Mouse (Mus musculus) heart, adult 2 months (tissue): Measurements from ENCODE around the gene Mdfic.

ENCODE experiments used
- CTCF ChIP-seq: fragments of 200-600 bp; IDR thresholded peaks from 2 replicates; pipeline ENCODE4 v1.8.1; 2022; ENCODE audit warnings: antibody characterized with exemption, mild to moderate bottlenecking, moderate library complexity
- EP300 ChIP-seq: fragments of 200-500 bp; IDR thresholded peaks from 2 replicates; pipeline ENCODE4 v1.6.1; 2011; ENCODE audit warnings: low read depth, low read length, control low read depth; ENCODE audit not compliant: insufficient read depth
- POLR2A ChIP-seq: fragments of 200-500 bp; IDR thresholded peaks from 2 replicates; pipeline ENCODE4 v1.6.1; 2011; ENCODE audit warnings: mild to moderate bottlenecking, low read depth, low read length, control low read depth; ENCODE audit not compliant: insufficient read depth

GRCm38 (mm10) chr6:15730258-15730657 is 9.8 kb downstream of the Mdfic start:
- TF ChIP-seq CTCF (no peak), POLR2A (no peak), EP300 (no peak)
